Mouse (Mus musculus) neutrophil, adult 65 days (primary cell): Measurements from ENCODE around the gene Ranbp3l. TPM values are rescaled to one million over a fixed set of nuclear protein-coding genes. Genes with fewer than 3 reads are reported as not detected.

Experiments used
- total RNA-seq: library from RNA; stranded (reverse); gene quantifications from 2 replicates; pipeline ENCODE4 v1.2.4, GENCODE M21; 2023

The Ranbp3l gene
- total RNA-seq, result not detected in 2 replicates

DNA sequence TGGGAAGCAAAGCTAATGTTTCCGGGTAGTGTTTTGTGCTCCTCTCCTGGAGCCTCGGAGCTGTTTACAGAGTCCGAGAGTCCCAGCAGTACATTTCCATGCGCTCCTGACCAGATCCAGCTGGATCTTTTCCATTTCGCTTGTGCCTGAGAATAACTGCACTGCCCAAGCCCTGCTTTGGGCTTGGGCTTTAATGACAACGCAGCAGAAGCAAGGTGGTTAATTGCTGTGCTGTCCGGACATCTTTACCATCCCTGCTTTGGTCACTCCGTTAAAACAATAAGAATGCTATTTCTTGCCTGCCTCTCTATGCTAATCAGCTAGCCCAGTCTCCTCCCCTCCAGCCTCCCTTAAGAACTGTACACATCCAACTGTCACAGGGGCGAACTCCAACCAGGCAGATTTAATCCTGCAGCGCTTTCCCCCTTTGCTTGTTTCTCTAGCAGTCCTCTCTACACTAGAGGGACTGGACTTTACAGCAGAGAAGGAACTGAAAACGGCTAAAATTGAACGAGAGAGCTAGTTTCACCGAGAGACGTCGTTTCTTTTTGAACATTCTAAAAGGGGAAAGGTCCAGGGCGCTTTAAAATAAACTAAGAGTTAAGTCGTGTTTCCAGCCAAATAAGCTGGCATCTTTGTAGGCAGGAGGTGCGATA is at the start of gene Ranbp3l:
Ranbp3l (plus strand) TSS at position 377 of the 656 bp plus-strand sequence.

GRCm38 (mm10) chr15:9070912-9071555 is 103.3 kb downstream of the Ranbp3l start, which contains the start of gene Nadk2:
TSS of gene Nadk2 (plus strand) at chr15:9071260.

Other genes with a start within 250 kb of the Ranbp3l start
- 22.7 and 23.0 TPM in 2 replicates for gene Nadk2, start 103.3 kb downstream of the Ranbp3l start, total RNA-seq
- 7.0 and 9.3 TPM in 2 replicates for gene Lmbrd2, start 172.6 kb downstream of the Ranbp3l start, total RNA-seq
- 4.1 and 6.4 TPM in 2 replicates for gene Skp2, start 187.5 kb downstream of the Ranbp3l start, total RNA-seq